In the genomic region with DNA sequence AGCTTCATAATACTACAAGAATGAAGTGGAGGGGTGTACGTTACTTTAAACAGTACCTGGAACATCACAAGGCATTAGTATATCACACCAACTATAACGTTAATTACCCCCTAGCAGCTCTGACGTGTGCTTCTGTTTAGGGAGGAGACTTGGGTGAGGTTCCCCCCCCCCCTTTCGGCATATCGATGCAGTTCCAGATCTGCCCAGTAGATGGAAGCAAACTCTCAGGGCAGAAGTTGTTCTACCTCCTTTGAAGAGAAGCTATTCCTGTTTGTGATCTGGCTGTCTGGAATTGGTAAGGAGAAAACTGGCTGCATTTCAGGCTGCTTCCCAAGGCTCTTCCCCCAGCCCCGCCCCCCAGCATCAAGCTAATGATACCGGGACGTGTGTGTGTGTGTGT, we compare ENCODE assay signal across 10 mouse cellular contexts. TPM values are rescaled to one million over a fixed set of nuclear protein-coding genes. Genes with fewer than 3 reads are reported as not detected.
A peak's percentile ranks its signal among the peaks of the same experiment; 100 is the strongest.
DNase-seq lines count a peak whose midpoint lies in the region; ATAC-seq and TF ChIP-seq lines count a peak whose summit lies in the region.
"Had no signal": no experiment of that assay in that cellular context is flagged by ENCODE, and none has a peak within 500 bp of the region (broad histone marks: within the 10 kb centered on the region; RNA-seq: fewer than 3 reads in every experiment).

No protein-coding gene starts in this region.

- peak; percentile 62 for TF ChIP-seq CTCF in E14TG2a.4 (conservative IDR thresholded peaks at IDR 0.05; ENCODE audit: low read length)
- TF ChIP-seq CTCF in olfactory bulb, adult 2 months (IDR thresholded peaks at IDR 0.05; ENCODE audit: insufficient read depth, low read depth, low read length): peak; percentile 49

- no peak overlapping the region for H3K9ac ChIP-seq in intestine, embryonic 16.5 days (ENCODE audit: low read depth, low read length)
- H3K9ac ChIP-seq in lung, embryonic 15.5 days: no peak overlapping the region

- no peak overlapping the region for H3K4me2 ChIP-seq in intestine, embryonic 16.5 days (ENCODE audit: low read depth, low read length)
- H3K4me2 ChIP-seq in lung, embryonic 15.5 days: no peak overlapping the region

- 4% methylated on average over 8 of the region's 8 CpGs for WGBS in intestine, embryonic 16.5 days
- 4% methylated on average over 8 of the region's 8 CpGs for WGBS in lung, embryonic 15.5 days
- 3% methylated on average over 8 of the region's 8 CpGs for WGBS in olfactory bulb, adult 2 months

- TF ChIP-seq POLR2A in olfactory bulb, adult 2 months (IDR thresholded peaks at IDR 0.05; ENCODE audit: insufficient read depth, low read depth, low read length): no peak

- no peak overlapping the region for H3K27ac ChIP-seq in intestine, embryonic 16.5 days (ENCODE audit: low read length)
- H3K27ac ChIP-seq in lung, embryonic 15.5 days: no peak overlapping the region
- no peak overlapping the region for H3K27ac ChIP-seq in olfactory bulb, adult 2 months (ENCODE audit: insufficient read depth, low read depth, low read length)

- peak; percentile 74 for ATAC-seq in intestine, embryonic 16.5 days
- peak; percentile 55; the same call in 1 of the 2 replicates for ATAC-seq in lung, embryonic 15.5 days (ENCODE audit: borderline replicate concordance, extremely low read depth, low FRiP score, low TSS enrichment)

- H3K36me3 ChIP-seq in E14TG2a.4 (ENCODE audit: insufficient read depth, low read length): peaks cover 15% of the 10 kb centered on the region
- H3K36me3 ChIP-seq in intestine, embryonic 16.5 days (ENCODE audit: control insufficient read depth, insufficient read depth, low read length): no peaks in the 10 kb centered on the region
- H3K36me3 ChIP-seq in lung, embryonic 15.5 days: no peaks in the 10 kb centered on the region

- H3K9me3 ChIP-seq in E14TG2a.4 (ENCODE audit: low read length): no peaks in the 10 kb centered on the region
- no peaks in the 10 kb centered on the region for H3K9me3 ChIP-seq in intestine, embryonic 16.5 days (ENCODE audit: control insufficient read depth, low read length)
- no peaks in the 10 kb centered on the region for H3K9me3 ChIP-seq in lung, embryonic 15.5 days

- H3K27me3 ChIP-seq in E14TG2a.4 (ENCODE audit: insufficient read depth, low read length): no peaks in the 10 kb centered on the region
- no peaks in the 10 kb centered on the region for H3K27me3 ChIP-seq in intestine, embryonic 16.5 days (replicated peaks; ENCODE audit: control insufficient read depth, insufficient read depth, low read length)
- no peaks in the 10 kb centered on the region for H3K27me3 ChIP-seq in lung, embryonic 15.5 days

- H3K4me3 ChIP-seq in E14TG2a.4 (replicated peaks; ENCODE audit: low read length): no peak overlapping the region
- H3K4me3 ChIP-seq in intestine, embryonic 16.5 days (ENCODE audit: low read length): no peak overlapping the region
- H3K4me3 ChIP-seq in lung, embryonic 15.5 days: no peak overlapping the region
- no peak overlapping the region for H3K4me3 ChIP-seq in olfactory bulb, adult 2 months (ENCODE audit: insufficient read depth, low read depth, low read length)

- peak; percentile 32 to 84 for DNase-seq in adrenal gland, adult (ENCODE audit: inconsistent age in 2 of 2, low spot score in 1 of 2)
- DNase-seq in adrenal gland, adult 8-10 months: no peak
- peak; percentile 31 for DNase-seq in cerebellum, adult 8-10 months
- DNase-seq in gastrocnemius, postnatal 25 days: peak; percentile 31

- H3K4me1 ChIP-seq in E14TG2a.4 (replicated peaks; ENCODE audit: low read depth, low read length): peaks cover 48% of the 10 kb centered on the region
- H3K4me1 ChIP-seq in intestine, embryonic 16.5 days (ENCODE audit: control insufficient read depth, insufficient read depth, low read length): no peaks in the 10 kb centered on the region
- H3K4me1 ChIP-seq in lung, embryonic 15.5 days: no peaks in the 10 kb centered on the region
- peaks cover 3% of the 10 kb centered on the region; the same call in 1 of the 2 replicates for H3K4me1 ChIP-seq in olfactory bulb, adult 2 months (ENCODE audit: control insufficient read depth, insufficient read depth, low read length)

RNA-seq across cellular contexts. Expression of gene Olfr90, which starts 5.0 kb away (rescaled TPM):
- total RNA-seq in adrenal gland, adult 8-10 months (2022): not detected
- not detected for total RNA-seq in gastrocnemius, postnatal 25 days (2021)
- not detected in 2 replicates for polyA plus RNA-seq in intestine, embryonic 16.5 days (2015; fragmentation: Nextera tagmentation; extraction: Ambion mirVana)
- not detected in 2 replicates for polyA plus RNA-seq in lung, embryonic 15.5 days (2015; fragmentation: Nextera tagmentation; extraction: Ambion mirVana)
- polyA plus RNA-seq in olfactory bulb, adult 2 months (2012; ENCODE audit: insufficient read depth, insufficient read length, low replicate concordance, missing spikeins): not detected in 2 replicates
- polyA plus RNA-seq: C2C12; liver, embryonic 16.5 days had no signal

RNA-seq across cellular contexts. Expression of gene Olfr91, which starts 14.8 kb away (rescaled TPM):
- total RNA-seq in adrenal gland, adult 8-10 months (2022): not detected
- not detected for total RNA-seq in gastrocnemius, postnatal 25 days (2021)
- not detected in 2 replicates for polyA plus RNA-seq in intestine, embryonic 16.5 days (2015; fragmentation: Nextera tagmentation; extraction: Ambion mirVana)
- not detected in 2 replicates for polyA plus RNA-seq in lung, embryonic 15.5 days (2015; fragmentation: Nextera tagmentation; extraction: Ambion mirVana)
- polyA plus RNA-seq in olfactory bulb, adult 2 months (2012; ENCODE audit: insufficient read depth, insufficient read length, low replicate concordance, missing spikeins): not detected in 2 replicates
- polyA plus RNA-seq: C2C12; liver, embryonic 16.5 days had no signal

RNA-seq across cellular contexts. Expression of gene Olfr92, which starts 36.6 kb away (rescaled TPM):
- total RNA-seq in adrenal gland, adult 8-10 months (2022): not detected
- not detected for total RNA-seq in gastrocnemius, postnatal 25 days (2021)
- not detected in 2 replicates for polyA plus RNA-seq in intestine, embryonic 16.5 days (2015; fragmentation: Nextera tagmentation; extraction: Ambion mirVana)
- polyA plus RNA-seq in lung, embryonic 15.5 days (2015; fragmentation: Nextera tagmentation; extraction: Ambion mirVana): not detected in 2 replicates
- polyA plus RNA-seq in olfactory bulb, adult 2 months (2012; ENCODE audit: insufficient read depth, insufficient read length, low replicate concordance, missing spikeins): not detected in 2 replicates
- polyA plus RNA-seq: C2C12; liver, embryonic 16.5 days had no signal

RNA-seq across cellular contexts. Expression of gene Gabbr1, which starts 37.6 kb away (rescaled TPM):
- total RNA-seq in adrenal gland, adult 8-10 months (2022): 10 to 100 TPM; 25.3 to 63.8 (median 50.8) TPM
- total RNA-seq in gastrocnemius, postnatal 25 days (2021): 10 to 100 TPM in 1 of 2 experiments, 1 to 10 TPM in 1; 8.8 to 11.0 TPM
- 5.4 and 6.2 TPM in 2 replicates for polyA plus RNA-seq in intestine, embryonic 16.5 days (2015; fragmentation: Nextera tagmentation; extraction: Ambion mirVana)
- 9.4 and 9.7 TPM in 2 replicates for polyA plus RNA-seq in lung, embryonic 15.5 days (2015; fragmentation: Nextera tagmentation; extraction: Ambion mirVana)
- 220 and 221 TPM in 2 replicates for polyA plus RNA-seq in olfactory bulb, adult 2 months (2012; ENCODE audit: insufficient read depth, insufficient read length, low replicate concordance, missing spikeins)
